Mouse (Mus musculus): ENCODE data around the gene 4933406M09Rik.

4933406M09Rik gene

GRCm38 (mm10) chr1:134385176-134385575 is 564 bp upstream of the 4933406M09Rik start:
- H3K36me3 ChIP-seq (ENCODE audit: insufficient read depth, low read length): no peaks in the 10 kb centered on the region

GRCm38 (mm10) chr1:134393827-134394226 is 8.1 kb downstream of the 4933406M09Rik start:
- Histone ChIP-seq H3K4me3 (replicated peaks; ENCODE audit: low read length) (no peak overlapping the region), H3K27me3 (ENCODE audit: insufficient read depth, low read length) (peaks cover 10% of the 10 kb centered on the region), H3K36me3 (ENCODE audit: insufficient read depth, low read length) (no peaks in the 10 kb centered on the region), H3K4me1 (replicated peaks; ENCODE audit: low read depth, low read length) (peaks cover 16% of the 10 kb centered on the region), H3K9me3 (ENCODE audit: low read length) (no peaks in the 10 kb centered on the region)
- TF ChIP-seq POU5F1 (IDR thresholded peaks at IDR 0.05; ENCODE audit: borderline replicate concordance, low read length) (no peak), NANOG (IDR thresholded peaks at IDR 0.05; ENCODE audit: borderline replicate concordance, low read length) (no peak), CTCF (conservative IDR thresholded peaks at IDR 0.05; ENCODE audit: low read length) (no peak)

More at GRCm38 (mm10) chr1:134385176-134385575, 564 bp upstream of the 4933406M09Rik start:
- H3K4me1 ChIP-seq (replicated peaks; ENCODE audit: low read depth, low read length): peaks cover 49% of the 10 kb centered on the region
- peaks cover 28% of the 10 kb centered on the region for H3K9me3 ChIP-seq (ENCODE audit: low read length)
- TF ChIP-seq POU5F1 (IDR thresholded peaks at IDR 0.05; ENCODE audit: borderline replicate concordance, low read length) (no peak), CTCF (conservative IDR thresholded peaks at IDR 0.05; ENCODE audit: low read length) (no peak), NANOG (IDR thresholded peaks at IDR 0.05; ENCODE audit: borderline replicate concordance, low read length) (no peak)
- no peak overlapping the region for H3K4me3 ChIP-seq (replicated peaks; ENCODE audit: low read length)
- H3K27me3 ChIP-seq (ENCODE audit: insufficient read depth, low read length): peaks cover 6% of the 10 kb centered on the region

GRCm38 (mm10) chr1:134398210-134398609 is 12.5 kb downstream of the 4933406M09Rik start:
- Histone ChIP-seq H3K36me3 (ENCODE audit: insufficient read depth, low read length) (no peaks in the 10 kb centered on the region), H3K27me3 (ENCODE audit: insufficient read depth, low read length) (no peaks in the 10 kb centered on the region)
- TF ChIP-seq NANOG (IDR thresholded peaks at IDR 0.05; ENCODE audit: borderline replicate concordance, low read length) (no peak), POU5F1 (IDR thresholded peaks at IDR 0.05; ENCODE audit: borderline replicate concordance, low read length) (no peak), CTCF (conservative IDR thresholded peaks at IDR 0.05; ENCODE audit: low read length) (no peak)

GRCm38 (mm10) chr1:134399735-134400134 is 14.0 kb downstream of the 4933406M09Rik start:
- Histone ChIP-seq H3K9me3 (ENCODE audit: low read length) (no peaks in the 10 kb centered on the region), H3K4me1 (replicated peaks; ENCODE audit: low read depth, low read length) (peaks cover 16% of the 10 kb centered on the region), H3K27me3 (ENCODE audit: insufficient read depth, low read length) (no peaks in the 10 kb centered on the region), H3K4me3 (replicated peaks; ENCODE audit: low read length) (peak overlapping the region; percentile 30), H3K36me3 (ENCODE audit: insufficient read depth, low read length) (no peaks in the 10 kb centered on the region)
- TF ChIP-seq NANOG (IDR thresholded peaks at IDR 0.05; ENCODE audit: borderline replicate concordance, low read length) (no peak), CTCF (conservative IDR thresholded peaks at IDR 0.05; ENCODE audit: low read length) (peak; percentile 75)

More at GRCm38 (mm10) chr1:134398210-134398609, 12.5 kb downstream of the 4933406M09Rik start:
- Histone ChIP-seq H3K4me3 (replicated peaks; ENCODE audit: low read length) (no peak overlapping the region), H3K9me3 (ENCODE audit: low read length) (no peaks in the 10 kb centered on the region), H3K4me1 (replicated peaks; ENCODE audit: low read depth, low read length) (peaks cover 25% of the 10 kb centered on the region)

DNA sequence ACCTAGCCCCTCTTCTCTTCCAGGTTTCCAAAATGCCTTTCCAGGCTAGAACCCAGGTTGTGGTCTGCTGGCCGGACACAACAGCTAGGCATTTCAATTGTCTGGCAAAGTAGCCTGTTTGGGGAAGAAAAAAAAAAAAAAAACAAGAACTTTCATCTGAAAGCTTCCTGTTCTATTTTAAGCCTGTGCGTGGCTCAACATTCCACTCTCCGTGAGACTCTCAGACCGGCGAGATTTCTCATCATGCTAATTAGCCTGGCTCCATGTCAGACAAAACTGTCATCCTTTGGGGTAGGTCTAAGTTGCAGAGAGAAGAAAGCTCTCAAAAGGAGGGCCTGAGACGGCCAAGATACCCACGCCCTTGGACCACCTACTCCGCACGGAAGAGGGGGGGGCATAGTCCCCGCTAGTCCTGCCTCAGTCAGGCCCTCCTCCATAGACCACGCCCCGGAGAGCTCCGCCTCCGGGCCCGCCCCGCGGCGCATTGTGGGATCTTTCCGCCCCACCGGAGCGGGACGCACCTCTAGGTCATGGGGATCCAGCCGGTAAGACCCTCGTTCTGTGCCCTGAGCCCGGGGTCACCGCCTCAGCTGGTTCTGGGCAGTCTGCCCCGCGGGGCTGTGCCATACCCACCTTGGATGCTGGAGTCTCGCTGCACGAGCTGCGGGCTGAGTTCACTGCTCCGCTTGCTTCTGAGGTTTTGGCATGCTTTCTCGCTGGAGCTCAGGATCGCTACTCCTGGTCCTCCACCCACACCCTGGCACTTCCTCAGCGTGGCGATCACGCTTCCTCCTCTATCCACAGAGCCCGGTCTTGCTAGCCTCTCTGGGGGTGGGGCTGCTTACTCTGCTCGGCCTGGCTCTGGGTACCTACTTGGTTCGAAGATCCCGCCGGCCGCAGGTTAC is 20.0 kb downstream of the 4933406M09Rik start, which contains the start of gene Cyb5r1:
Gene Cyb5r1, plus strand, starts transcription at position 51 of the 905 bp plus-strand sequence.
- Histone ChIP-seq H3K9me3 (ENCODE audit: low read length) (no peaks in the 10 kb centered on the region), H3K4me3 (replicated peaks; ENCODE audit: low read length) (peak within 1 kb of the TSS; percentile 94), H3K36me3 (ENCODE audit: insufficient read depth, low read length) (peaks cover 48% of the 10 kb centered on the region), H3K4me1 (replicated peaks; ENCODE audit: low read depth, low read length) (peaks cover 43% of the 10 kb centered on the region), H3K27me3 (ENCODE audit: insufficient read depth, low read length) (no peaks in the 10 kb centered on the region)
- no peak for TF ChIP-seq CTCF (conservative IDR thresholded peaks at IDR 0.05; ENCODE audit: low read length)
- no peak for TF ChIP-seq POU5F1 (IDR thresholded peaks at IDR 0.05; ENCODE audit: borderline replicate concordance, low read length)
- TF ChIP-seq NANOG (IDR thresholded peaks at IDR 0.05; ENCODE audit: borderline replicate concordance, low read length): no peak

DNA sequence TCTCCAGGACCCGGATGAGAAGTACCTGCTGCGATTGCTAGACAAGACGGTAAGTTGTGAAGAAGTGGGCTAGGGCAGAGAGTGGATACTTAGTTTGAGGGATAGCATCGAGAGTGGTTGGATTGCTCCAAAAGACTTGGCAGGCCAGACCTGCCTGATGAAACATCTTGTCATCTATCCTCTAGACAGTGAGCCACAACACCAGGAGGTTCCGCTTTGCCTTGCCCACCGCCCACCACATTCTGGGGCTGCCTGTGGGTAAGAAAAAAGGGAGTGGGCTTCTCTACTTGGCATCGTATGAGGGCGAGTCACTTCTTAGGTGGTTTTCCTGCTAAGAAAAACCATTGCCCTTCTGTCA is 20.7 kb downstream of the 4933406M09Rik start:
- TF ChIP-seq CTCF (conservative IDR thresholded peaks at IDR 0.05; ENCODE audit: low read length) (no peak), NANOG (IDR thresholded peaks at IDR 0.05; ENCODE audit: borderline replicate concordance, low read length) (no peak), POU5F1 (IDR thresholded peaks at IDR 0.05; ENCODE audit: borderline replicate concordance, low read length) (no peak)
- Histone ChIP-seq H3K36me3 (ENCODE audit: insufficient read depth, low read length) (peaks cover 54% of the 10 kb centered on the region), H3K4me1 (replicated peaks; ENCODE audit: low read depth, low read length) (peaks cover 49% of the 10 kb centered on the region), H3K27me3 (ENCODE audit: insufficient read depth, low read length) (no peaks in the 10 kb centered on the region), H3K9me3 (ENCODE audit: low read length) (no peaks in the 10 kb centered on the region), H3K4me3 (replicated peaks; ENCODE audit: low read length) (peak overlapping the region; percentile 94)

DNA sequence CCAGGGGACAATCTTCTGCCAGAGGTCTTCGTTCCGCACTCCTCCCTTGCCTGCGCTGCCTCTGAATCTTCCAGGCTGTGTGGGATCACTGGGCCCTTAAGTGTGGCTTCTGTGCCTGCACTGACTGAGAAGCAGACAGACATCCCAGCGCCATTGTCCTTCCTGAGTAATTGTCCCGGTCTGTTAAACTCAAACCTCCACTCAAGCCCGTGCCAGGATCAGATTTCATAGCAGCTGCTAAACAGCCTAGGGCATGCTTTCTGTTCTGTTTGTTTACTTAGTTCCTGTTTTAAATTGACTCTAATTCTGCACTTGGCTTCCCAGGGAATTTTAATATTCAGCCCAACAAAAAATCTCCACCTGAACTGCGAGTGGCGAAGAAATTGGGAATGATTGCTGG is 22.3 kb downstream of the 4933406M09Rik start:
- peaks cover 61% of the 10 kb centered on the region for H3K4me1 ChIP-seq (replicated peaks; ENCODE audit: low read depth, low read length)
- no peak for TF ChIP-seq NANOG (IDR thresholded peaks at IDR 0.05; ENCODE audit: borderline replicate concordance, low read length)
- no peak for TF ChIP-seq POU5F1 (IDR thresholded peaks at IDR 0.05; ENCODE audit: borderline replicate concordance, low read length)
- TF ChIP-seq CTCF (conservative IDR thresholded peaks at IDR 0.05; ENCODE audit: low read length): no peak
- H3K36me3 ChIP-seq (ENCODE audit: insufficient read depth, low read length): peaks cover 71% of the 10 kb centered on the region

GRCm38 (mm10) chr1:134411706-134412629 is 26.2 kb downstream of the 4933406M09Rik start:
- Histone ChIP-seq H3K27me3 (ENCODE audit: insufficient read depth, low read length) (no peaks in the 10 kb centered on the region), H3K36me3 (ENCODE audit: insufficient read depth, low read length) (peaks cover 71% of the 10 kb centered on the region), H3K4me1 (replicated peaks; ENCODE audit: low read depth, low read length) (peaks cover 81% of the 10 kb centered on the region), H3K4me3 (replicated peaks; ENCODE audit: low read length) (no peak overlapping the region), H3K9me3 (ENCODE audit: low read length) (no peaks in the 10 kb centered on the region)
- TF ChIP-seq POU5F1 (IDR thresholded peaks at IDR 0.05; ENCODE audit: borderline replicate concordance, low read length): no peak
- peak; percentile 17; the same call in 1 of the 2 replicates for TF ChIP-seq CTCF (conservative IDR thresholded peaks at IDR 0.05; ENCODE audit: low read length)
- TF ChIP-seq NANOG (IDR thresholded peaks at IDR 0.05; ENCODE audit: borderline replicate concordance, low read length): no peak

More for the DNA sequence above, 22.3 kb downstream of the 4933406M09Rik start:
- no peaks in the 10 kb centered on the region for H3K27me3 ChIP-seq (ENCODE audit: insufficient read depth, low read length)
- H3K9me3 ChIP-seq (ENCODE audit: low read length): no peaks in the 10 kb centered on the region
- peak overlapping the region; percentile 94; the same call in 1 of the 2 replicates for H3K4me3 ChIP-seq (replicated peaks; ENCODE audit: low read length)
